Mouse (Mus musculus) monocyte, adult 2 months (primary cell): Measurements from ENCODE around the gene Cpt1a.

ENCODE experiments used
- DNase-seq, 2 experiments: peaks; one replicate each; pipeline ENCODE4 v3.0.0; 2022; ENCODE audit warnings: low spot score in 2 of 2, low read depth in 1 of 2

The Cpt1a gene

DNA sequence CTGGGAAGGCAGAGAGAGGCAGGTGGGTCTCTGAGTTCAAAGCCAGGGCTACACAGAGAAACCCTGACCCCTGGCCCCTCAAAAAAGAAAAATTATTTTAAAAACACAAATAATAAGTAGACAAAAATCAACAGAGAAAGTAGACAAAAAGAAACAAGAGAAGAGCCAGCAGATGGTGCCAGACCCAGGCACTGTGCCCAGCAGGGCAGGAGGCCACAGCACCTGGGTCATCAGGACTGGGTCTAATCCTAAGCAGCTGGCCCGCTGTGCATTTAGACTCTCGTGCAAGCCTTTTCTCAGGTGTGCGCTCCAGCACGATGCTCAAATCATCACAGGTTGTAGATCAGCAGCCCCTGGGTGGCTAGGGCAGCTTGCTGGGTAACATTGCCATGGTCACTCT is 41.4 kb downstream of the Cpt1a start:
- DNase-seq = no peak

GRCm38 (mm10) chr19:3365089-3365488 is 43.0 kb downstream of the Cpt1a start:
- no peak for DNase-seq

DNA sequence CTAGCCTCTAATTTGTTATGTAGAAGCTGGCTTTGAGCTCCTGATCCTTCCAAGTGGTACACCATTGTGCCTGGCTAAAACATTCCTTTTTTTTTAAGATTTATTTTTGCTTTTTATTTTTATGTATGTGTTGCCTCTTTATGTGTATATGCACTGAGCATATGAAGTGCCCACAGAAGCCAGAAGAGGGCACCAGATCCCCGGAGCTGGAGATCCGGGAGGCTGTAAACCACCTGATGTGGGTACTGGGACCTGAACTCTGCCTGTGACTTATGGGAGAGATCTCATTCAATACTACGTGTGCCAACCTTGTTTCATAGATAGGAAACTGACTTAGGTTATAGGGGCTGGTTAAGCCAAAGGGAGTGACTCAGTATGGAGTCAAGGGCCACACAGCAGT is 46.1 kb downstream of the Cpt1a start:
- DNase-seq = no peak

- no peak for DNase-seq
These were observed 51.2 kb downstream of the Cpt1a start for GRCm38 (mm10) chr19:3373380-3373779.

DNA sequence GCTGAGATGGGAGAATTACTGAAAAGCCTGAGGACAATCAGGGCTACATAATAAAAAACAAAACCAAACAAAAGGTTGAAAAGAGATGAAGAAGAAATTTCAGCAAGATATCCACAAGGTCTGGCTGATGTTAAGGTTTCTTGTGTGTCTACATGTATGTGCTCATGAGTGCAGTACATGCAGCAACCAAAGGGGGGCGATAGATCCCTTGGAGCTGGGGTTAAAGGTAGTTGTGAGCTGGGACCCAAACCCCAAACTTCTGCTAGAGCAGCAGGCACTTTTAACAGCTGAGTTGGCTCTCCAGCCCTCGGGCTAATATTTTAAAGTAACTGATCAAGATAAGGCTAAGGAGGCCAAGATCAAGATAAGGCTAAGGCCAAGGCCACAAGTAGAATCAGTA is 51.9 kb downstream of the Cpt1a start:
- DNase-seq = no peak

GRCm38 (mm10) chr19:3375945-3376495 is 53.9 kb downstream of the Cpt1a start:
- DNase-seq = no peak

DNA sequence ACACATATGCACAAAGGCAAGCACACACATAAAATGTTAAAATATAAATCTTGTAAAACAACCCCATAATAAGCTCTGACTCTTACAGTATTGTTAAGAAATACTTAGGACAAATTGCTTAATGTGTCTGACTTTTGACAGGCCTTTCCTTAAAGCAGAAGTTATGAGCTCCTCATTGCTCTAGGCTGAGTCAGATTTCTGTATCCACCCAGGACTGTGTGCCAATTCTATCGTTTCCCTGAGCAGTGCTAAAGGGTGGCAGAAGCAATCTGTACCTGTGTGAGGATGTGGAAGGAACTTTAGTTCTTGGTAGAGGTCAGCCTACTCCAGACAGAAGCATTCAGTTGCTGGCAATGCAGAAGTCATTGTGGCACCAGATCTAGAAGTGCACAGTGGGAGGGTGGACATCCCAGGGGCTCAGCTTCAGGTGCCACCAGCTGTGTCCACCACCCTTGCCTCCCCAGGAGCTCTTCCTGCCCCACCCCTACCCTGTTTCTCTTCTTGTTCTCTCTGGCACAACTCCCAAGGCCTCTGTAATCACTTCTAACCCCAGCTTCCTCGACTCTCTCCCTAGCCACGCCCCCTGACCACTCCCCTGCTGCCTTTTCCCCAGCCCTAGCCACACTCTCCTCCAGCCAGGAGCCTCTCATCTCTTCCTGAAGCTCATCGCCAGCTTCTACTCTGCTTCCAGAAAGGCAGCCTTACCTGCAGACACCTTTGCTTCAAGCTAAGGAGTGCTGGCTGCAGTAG is 55.0 kb downstream of the Cpt1a start:
- DNase-seq = peak; percentile 32 to 62

DNA sequence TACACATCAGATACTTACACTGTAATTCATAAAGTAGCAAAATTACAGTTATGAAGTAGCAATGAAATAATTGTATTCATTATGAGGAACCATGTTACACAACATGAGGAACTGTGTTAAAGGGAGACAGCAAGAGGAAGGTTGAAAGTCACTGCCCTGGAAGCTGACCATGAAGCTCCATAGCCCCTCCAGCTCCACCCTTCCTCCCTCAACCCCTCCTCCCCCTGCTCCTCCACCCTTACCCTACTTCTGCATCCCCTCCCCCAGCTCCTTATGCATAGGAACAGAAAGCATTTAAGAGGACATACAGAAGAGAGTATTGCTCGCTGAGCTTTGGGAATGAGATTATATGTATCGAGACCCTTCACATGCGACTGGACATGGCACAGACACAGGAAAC is 56.5 kb downstream of the Cpt1a start:
- peak in 1 of 2 experiments; percentile 41 for DNase-seq

GRCm38 (mm10) chr19:3388061-3388460 is 65.9 kb downstream of the Cpt1a start:
- no peak for DNase-seq

GRCm38 (mm10) chr19:3388629-3389057 is 66.5 kb downstream of the Cpt1a start, which contains the start of gene Tesmin:
Tesmin (plus strand) TSS chr19:3388857.
- peak; percentile 92 to 95 for DNase-seq

GRCm38 (mm10) chr19:3389089-3389488 is 67.0 kb downstream of the Cpt1a start:
- peak; percentile 73 to 89 for DNase-seq

GRCm38 (mm10) chr19:3392384-3392783 is 70.2 kb downstream of the Cpt1a start:
- DNase-seq = no peak

DNA sequence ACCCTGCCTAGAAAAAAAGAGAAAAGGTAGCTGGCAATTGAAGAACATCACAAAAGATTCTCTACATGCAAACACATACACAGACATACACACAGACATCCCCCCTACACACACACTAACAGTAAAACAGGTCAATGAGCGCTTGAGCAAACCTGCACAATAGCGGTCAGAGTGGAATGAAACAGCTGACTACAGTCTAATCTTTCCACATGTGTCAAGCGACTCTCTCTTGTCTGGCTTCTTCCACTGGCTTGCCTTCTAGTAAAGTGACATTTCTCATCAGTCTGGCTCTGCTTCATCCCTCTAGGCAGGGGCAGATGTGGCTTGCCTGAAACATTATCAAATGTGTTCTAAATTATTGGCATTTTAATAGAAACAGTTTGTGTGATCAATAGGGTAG is 72.1 kb downstream of the Cpt1a start:
- DNase-seq = no peak

DNA sequence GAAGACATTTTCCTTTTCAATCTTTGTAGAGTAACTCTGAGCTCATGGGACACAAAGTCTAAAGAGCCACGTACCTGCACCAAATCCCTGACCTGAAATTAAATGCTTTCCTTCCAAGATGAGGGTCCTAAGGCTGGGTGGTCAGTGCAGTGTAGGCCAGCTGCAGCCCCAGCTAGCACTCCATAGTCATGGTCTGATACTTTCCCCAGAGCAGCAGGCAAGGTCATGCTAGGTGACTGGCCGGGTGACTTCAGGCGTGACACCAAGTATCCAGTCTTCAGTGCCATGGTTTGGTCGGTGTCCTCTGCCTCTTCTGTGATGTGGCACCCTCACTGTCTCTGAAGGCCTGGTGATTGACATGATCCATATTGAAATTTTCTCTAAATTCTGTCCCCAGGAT is 77.9 kb downstream of the Cpt1a start:
- no peak for DNase-seq

- DNase-seq = no peak
These were observed 79.4 kb downstream of the Cpt1a start for GRCm38 (mm10) chr19:3401504-3401903.

GRCm38 (mm10) chr19:3401943-3402342 is 79.8 kb downstream of the Cpt1a start:
- no peak for DNase-seq

DNA sequence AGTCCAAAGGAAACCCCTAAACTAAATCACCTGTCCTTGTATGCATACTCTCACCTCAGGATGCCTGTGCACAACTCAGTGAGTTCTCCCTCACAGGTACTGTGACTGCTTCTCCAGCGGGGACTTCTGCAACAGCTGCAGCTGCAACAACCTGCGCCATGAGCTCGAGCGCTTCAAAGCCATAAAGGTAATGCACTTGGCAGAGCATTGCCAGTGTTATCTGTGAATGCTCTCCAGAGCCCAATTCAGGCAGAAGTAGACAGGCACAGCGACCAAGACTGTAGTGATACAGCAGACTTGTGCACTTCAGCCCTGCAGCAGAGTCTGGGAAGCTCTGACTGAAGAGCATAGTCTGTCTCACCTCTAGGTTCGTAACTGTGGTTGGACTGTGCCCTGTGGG is 80.3 kb downstream of the Cpt1a start:
- DNase-seq = no peak

DNA sequence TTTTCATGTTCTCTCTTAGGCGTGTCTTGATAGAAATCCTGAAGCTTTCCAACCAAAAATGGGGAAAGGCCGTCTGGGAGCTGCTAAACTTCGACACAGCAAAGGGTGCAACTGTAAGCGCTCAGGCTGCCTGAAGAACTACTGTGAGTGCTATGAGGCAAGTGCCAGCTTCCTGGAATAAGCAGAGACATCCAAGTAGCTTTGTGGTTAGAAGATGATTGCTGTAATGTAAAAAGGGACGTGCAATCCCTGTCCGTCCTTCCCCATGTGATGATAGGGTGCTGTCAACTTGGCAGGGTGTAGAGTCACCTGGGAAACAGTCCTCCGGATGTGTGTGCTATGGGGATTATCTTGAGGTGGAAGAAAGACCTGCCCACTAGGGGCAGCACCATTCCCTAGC is 81.9 kb downstream of the Cpt1a start:
- DNase-seq = no peak

DNA sequence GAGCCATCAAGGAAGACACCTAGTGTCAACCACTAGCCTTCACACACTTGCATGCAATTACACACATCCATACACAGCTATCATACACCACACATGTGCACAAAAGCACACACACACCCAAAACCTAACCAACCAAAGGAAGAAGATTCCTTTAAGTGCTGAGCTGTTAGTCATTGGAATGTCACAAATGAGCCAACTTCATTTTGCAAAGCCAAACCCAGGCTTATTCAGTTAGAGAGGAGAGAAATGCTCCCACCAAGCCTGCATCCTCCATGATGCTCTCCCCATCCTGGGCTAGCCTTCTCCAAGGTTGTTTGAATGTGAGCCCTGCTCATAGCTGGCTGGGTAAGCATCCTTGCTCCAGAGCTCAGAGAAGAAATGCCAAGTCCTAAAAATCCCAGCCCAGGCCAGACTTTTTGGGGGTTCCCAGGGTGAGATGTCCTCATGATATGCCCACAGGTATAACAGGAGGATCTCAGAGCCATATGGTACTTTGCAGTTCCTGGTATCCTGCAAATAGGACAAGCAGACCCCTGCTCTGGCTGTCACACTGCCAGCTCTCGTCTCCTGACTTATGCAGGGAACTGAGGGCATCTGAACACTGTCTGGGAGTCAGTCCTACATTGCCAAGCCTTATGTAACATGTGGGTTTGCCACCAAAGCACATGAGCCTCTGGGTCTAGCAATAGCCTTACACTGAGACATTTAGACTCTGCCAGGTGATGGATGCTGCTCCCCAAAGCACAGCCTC is 83.6 kb downstream of the Cpt1a start:
- DNase-seq = no peak

GRCm38 (mm10) chr19:3414268-3414733 is 92.2 kb downstream of the Cpt1a start, which contains the start of gene Gal:
Gal (minus strand) TSS chr19:3414544.
- no peak for DNase-seq

DNA sequence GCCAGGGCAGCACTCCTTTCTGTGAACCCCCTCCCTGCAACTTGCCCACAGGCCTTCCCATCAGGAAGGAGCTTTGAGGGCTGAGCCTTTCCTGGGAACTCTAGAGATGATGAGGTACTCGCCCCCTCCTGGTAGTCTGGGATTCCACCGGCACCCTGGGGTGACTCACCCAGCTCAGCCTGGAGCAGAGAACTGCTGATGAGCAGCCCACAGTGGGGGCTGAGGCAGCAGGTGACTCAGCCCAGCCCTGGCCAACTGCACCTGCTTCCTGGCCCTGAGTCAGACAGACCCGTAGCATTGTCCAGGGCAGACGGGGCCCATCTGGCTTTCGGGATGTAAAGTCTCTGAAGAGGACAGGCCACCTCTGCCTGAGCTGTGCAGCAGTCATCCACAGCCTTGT is 97.1 kb downstream of the Cpt1a start:
- no peak for DNase-seq

- DNase-seq = no peak
These were observed 100.4 kb downstream of the Cpt1a start for GRCm38 (mm10) chr19:3422488-3422887.
